Mouse (Mus musculus): ENCODE results near the gene Arih1.
A peak's percentile ranks its signal among the peaks of the same experiment; 100 is the strongest.
"Not testable (repeated sequence)": the region's sequence is repeated elsewhere in the genome, so short reads cannot be mapped to it uniquely, and the experiment has no call there.

Arih1 gene

DNA sequence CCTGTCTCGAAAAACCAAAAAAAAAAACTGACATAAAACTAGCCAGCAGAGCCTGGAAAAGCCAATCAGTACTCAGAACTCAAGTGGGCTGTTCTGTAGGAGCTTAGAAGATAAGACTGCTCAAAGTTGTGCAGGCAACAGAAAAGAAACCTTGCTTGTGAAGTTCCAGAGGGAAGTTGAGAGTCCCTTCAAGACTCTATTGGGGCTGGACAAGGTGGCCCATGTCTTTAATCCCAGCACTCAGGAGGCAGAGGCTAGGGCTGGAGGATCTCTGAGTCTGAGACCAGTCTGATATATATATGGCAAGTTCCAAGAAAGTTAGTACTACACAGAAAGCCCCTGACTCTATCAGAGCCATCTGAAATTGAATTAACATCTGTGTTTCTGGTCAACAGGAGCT lies 28.0 kb downstream of the Arih1 start:
- DNase-seq = no peak

DNA sequence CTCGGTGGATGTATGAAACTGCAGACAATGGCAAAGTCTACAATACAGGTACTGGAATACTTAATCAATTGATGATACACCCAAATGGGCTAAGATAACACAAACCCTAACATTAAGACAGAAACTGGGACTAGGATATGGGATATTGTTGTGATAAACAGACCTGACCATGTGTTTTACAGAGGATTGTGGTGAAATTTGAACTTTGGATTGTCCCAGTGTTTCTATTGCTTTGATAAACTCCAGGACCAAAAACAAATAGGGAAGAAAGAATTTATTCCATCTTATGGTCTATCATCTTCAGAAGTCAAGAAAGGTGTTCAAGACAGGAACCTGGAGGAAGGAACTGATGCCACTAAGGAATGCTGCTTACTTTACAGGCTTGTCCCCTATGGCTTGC lies 28.7 kb downstream of the Arih1 start:
- no peak for DNase-seq

DNA sequence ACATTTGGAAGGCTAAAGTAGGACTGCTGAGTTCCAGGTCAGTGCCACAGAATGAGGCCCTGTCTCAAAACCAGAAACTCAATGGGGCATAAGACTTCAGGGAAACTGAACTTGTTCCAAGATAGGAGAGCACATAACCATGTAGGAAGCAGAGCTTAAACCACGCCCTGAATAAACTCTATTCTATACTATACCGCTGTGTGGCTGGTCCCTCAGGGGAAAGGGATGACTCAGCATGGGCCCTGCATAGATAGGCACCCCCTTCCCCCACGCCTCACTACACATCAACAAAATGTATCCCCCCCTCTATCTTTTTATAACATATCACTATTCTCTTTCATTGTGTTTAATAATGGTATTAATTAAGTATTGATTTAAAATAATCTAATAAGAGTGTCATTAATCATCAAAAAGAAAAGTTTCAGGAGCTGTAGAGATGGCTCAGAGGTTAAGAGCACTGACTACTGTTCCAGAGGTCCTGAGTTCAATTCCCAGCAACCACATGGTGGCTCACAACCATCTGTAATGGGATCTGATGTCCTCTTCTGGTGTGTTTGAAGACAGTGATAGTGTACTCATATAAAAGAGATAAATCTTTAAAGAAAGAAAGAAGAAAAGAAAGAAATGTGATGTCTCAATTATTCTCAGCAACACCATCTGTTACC lies 30.9 kb downstream of the Arih1 start:
- DNase-seq = no peak

DNA sequence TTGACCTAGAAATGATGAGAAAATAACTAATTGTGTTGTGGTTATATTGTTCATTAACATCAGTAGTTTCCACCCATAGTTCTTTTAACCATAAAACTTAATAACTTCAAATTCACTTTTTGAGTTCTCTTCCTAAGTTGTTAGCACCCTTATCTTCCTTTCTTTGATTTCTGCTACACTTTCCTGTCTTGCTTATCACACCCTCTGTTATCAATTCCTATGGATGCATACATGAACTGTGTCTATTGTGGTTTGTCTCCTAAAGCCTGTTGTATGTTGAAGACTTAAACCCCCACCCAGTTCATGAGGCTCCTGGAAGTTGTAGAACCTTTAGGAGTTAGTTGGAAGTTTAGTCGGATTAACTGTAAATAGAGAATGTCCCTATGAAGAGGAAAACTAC lies 52.7 kb downstream of the Arih1 start:
- no peak for DNase-seq

DNA sequence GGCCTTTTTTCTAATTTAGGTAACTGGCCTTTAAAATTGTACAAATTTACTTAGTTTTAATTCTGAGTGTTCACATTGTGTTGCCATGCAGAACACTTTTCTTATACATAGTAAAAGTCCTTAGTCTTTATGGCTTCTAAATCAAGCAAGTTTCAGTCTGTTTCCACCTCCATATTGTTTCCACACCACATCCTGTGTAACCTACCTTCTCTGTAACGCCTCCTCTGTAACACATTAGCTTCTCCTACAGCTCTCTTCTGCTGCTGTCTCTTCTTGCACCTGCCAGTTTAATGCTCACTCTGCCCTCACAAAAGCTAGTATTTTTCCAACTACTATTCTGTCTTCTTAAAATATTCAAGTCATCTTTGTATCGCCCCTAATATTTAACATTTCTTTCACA lies 54.8 kb downstream of the Arih1 start:
- DNase-seq = no peak

DNA sequence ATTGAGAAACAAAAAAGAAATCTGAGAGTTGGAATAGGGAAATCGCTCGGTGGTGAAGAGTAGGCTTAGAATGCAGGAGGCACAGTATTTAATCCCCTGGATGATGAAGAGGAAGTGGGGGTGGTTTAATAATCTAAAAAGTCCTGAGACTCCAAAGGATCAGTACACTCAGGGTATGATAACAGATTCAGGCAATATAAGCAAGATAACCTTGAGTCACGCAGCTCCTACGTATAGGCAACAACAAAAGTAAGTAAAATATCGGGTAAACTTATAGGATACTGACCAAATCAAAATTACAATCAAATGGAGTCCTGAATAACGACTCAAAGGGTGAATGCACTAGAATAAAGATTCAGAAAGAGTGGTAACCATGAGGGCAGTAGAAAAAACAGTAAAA lies 65.9 kb downstream of the Arih1 start:
- no peak for DNase-seq

DNA sequence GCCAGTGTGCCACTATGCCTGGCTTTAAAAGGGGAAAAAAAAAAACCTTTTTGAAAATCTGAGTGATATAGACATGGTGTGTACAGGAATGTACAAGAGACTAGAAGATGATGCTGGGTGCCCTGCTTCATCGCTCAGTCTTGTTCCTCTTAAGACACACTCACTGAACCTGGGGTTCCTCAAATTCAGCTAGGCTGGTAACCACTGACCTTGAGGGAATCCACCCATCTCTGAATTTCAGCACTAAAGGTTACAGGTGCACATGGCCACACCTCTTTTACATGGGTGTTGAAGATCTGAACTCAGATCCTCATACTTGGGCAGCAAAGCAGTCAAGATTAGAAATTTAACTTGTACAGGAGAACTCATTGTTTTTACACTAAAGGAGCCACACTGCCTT lies 79.1 kb downstream of the Arih1 start:
- DNase-seq = no peak

DNA sequence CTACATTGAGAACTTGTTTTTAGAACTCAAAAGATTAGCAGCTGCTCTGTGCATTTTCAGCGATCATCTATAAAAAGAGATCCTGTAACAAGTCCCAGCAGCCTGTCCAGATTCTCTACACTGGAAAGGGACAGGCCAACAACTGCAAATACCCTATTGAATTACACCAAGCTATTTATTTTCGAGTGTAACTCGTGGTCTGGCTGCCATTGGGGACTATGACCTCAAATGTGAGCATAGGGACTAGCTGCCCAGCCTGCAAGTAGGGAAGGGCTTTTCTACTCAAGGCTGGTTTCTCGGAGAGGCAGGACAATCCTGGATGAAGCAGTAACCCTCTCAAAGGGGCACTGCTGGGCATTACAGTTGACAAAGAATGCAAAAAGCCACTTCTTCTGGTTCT lies 97.3 kb downstream of the Arih1 start:
- no peak for DNase-seq

DNA sequence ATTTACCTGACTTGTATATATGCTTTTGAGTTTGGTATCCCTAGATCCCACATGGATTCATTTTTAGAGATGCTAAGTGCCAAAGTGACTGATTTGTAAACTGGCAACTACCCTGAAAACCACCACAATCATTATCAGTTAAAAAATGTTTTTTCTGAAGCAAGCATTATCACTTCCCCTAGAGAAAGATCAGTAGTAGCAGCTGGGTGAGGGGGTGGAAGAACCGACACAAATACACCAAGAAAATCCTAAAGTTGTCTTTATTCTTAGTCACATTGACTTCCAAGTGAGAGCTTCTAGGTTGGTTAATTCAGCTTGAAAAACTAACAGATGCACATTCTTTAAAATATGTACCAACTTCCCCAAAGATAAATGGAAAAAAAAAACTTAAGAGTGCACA lies 98.1 kb downstream of the Arih1 start:
- no peak for DNase-seq

DNA sequence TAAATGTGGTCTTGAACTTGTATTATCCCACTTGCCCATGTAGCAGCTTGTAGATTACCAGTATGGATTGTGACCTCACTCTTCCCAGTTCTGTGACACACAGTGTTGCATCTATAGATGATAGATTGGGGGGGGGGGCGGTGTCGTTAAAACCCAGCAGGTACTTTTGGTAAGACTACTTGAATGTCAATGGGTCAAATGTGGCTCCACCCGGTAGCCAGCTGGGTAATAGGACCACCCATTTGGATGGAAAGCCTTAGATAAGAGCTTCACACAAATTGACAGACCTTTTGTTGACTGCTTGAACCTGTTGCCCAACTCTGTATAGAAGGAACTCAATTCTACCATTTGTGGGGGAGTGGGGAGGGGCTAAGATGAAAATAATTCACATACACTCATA lies 99.0 kb downstream of the Arih1 start:
- no peak for DNase-seq

DNA sequence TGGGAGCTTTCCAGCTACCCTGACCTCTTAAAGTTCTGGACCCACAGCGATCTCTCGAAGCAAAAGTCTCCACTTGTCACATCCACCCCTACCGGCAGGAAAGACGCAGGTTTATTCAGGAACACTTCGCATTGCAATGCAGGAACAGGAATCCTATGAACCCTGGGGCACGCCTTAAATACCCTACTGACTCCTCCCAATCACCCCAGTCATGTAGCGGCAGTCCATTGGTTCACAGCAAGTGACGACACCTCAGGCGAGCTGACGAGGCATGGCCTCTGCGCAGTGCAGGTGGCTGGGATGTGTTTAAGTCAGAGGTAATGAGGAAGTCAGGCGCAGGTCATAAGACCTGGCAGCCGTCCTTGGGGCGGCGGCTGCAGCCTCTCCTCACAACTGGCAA lies 110.8 kb downstream of the Arih1 start:
- no peak for DNase-seq

DNA sequence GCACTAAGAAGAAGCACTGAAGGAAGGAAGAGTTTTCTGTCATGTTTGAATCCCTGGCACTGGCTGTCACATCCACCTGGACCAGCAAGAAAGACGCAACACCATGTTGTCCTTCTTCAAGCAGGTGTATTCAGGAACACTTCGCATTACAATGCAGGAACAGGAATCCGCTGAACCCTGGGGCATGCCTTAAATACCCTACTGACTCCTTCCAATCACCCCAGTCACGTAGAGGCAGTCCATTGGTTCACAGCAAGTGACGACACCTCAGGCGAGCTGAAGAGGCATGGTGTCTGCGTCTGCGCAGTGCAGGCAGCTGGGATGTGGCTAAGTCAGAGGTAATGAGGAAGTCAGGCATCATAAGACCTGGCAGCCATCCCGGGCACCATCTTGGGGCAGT lies 116.8 kb downstream of the Arih1 start:
- DNase-seq = no peak

DNA sequence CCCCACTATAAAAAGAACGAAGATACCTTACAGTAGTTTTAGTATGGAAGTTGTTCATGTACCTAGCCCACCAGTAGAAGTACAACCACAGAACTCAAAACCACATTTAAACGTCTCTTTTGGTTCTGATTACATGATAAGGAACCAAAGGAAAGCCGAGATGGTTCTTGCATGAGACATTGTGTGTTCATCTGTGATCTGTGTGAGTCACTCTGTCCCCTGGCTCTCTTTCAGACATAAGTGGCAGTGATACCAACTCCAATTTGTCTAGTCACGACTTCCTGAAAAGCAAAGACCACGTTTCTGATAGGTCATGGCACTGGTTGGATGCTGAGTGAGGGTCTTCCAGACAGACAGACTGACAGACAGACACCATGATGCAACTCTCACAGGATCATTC lies 117.2 kb downstream of the Arih1 start:
- no peak for DNase-seq

DNA sequence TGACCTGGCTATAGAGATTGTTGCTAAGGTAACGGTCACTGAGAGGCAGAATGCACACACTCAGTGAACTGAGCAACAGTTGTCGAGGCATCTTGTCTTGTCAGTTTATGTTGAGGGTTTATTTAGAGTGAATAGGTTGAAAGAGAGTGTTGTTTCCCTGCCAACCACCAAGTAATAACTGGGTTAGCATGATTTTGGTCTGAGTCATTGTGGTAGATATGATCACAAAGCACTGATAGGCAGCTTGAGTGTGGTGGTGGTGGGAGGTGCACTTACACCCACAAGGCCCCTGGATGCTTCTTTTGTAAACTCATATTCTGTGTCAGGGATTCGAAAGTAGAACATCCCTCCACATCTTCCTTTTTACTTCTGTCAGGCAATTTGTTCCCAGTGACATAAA lies 125.9 kb downstream of the Arih1 start:
- DNase-seq = not testable (repeated sequence)

DNA sequence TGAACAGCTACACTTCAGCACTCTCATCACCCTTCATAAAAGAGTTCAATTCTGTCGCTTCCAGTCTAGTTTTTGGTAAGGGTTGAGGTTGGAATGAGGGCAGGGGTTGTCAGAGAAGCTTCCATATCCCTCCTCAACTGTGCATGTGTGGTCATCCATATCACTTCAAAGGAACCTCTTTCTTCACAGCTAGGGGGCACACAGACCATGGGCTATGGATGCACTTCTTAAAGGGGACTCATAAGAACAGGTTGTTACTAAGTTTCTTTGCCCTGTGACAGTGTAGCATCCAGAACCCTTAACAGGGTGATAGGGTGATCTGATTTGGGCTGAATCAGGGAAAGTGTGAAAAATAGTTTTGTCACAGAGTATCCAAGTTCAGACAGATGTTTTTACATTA lies 128.4 kb downstream of the Arih1 start:
- DNase-seq = not testable (repeated sequence)

DNA sequence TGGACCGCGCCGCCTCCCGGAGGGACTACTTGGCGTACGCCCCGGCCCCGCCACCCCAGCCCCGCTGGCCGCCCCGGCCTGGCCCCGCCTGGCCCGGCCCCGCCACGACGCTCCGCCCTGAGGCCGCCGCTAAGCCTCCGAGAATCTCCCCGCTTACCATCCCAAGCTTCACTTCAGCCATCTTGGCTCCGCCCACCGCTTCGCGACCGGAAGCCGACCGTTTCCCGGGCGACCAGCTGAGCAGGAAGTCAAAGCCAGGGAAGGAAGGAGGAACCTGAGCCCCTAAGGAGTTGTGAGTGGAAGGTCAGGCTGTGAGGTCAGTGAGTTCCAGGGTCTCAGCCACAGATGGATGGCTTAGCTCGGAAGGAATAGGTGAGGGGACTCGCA lies 133.2 kb downstream of the Arih1 start, which contains the start of gene Bbs4:
TSS of gene Bbs4 (minus strand) at position 256 of the 387 bp plus-strand sequence.
- peak; percentile 88 for DNase-seq

DNA sequence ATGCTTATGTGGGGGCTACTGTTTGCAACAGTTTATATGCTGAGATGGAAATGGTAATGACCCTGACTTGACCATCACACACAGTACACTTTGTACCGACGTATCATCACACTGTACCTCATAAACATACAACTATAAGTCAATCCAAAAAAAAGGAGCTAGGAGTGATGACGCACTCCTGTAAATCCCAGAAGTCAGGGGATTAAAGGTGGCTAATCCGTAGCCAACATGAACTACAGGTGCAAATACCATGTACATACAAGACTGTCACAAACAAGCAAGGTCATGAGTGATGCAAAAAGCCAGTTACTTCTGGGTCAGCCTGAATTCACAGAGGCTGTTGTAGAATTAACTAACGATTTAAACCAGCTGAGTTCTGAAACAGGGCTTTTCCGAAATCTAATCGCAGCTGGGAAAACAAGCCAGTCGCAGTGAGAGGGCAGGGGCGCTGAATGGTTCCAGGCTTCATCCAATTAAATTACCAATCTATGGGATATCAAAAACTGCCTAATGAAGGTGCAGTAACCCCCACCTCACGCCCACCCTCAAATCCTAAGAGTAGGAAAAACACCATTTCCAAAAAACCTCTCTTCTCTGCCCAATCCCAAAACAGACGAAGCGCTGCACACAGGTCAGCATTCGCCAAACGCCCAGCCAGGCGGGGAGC lies 133.7 kb downstream of the Arih1 start:
- DNase-seq = no peak

DNA sequence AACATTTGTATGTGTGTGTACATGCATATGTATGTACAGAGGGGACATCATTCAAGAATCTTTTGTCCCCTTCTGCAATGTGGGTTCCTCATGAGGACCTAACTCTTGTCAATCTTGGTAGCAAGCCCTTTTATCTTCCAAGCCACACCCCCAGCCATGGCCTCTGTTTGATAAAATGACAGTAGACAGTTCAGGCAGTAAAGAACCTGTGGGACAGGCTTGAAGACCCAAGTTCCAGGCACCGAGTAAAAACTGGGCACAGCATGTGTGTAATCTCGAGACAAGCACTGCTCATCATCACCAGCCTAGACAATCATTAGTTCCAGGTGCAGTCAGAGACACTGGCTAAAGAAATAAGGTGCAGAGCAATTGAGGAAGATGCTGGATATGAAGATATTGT lies 140.2 kb downstream of the Arih1 start:
- no peak for DNase-seq

DNA sequence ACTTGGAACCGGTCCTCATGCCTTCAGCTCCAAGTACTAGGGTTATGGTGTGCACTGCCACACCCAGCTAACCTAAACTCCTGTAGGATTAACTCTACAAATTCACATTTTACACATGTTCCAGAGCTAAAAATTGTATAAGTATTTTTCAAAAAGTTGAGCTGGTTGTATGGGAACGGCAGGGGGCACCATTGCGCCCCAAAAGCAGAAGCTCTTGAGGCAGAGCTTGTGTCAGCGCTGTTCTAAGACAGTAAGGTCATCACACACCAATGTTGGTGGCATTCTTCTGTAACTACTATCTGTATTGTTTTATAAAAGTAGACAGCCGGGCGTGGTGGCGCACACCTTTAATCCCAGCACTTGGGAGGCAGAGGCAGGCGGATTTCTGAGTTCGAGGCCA lies 146.4 kb downstream of the Arih1 start:
- DNase-seq = no peak

DNA sequence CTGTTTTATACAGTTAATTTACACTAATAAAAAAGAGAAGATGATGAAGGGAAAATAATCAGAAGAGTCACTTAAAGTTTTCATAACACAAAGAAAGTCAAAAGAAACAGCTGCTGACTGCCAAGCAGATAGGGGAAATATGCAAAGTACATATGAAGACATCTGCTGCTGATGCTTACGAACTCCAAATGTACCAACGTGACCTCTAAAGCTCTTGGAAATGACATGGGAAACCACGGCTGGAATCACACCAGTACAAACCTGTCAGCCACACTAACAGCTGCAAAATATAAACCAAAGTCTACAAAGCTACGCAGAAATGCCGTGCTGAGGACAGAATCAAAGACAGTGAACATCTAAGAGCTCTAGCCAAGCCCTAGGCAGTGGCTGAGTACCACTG lies 147.3 kb downstream of the Arih1 start:
- DNase-seq = no peak

DNA sequence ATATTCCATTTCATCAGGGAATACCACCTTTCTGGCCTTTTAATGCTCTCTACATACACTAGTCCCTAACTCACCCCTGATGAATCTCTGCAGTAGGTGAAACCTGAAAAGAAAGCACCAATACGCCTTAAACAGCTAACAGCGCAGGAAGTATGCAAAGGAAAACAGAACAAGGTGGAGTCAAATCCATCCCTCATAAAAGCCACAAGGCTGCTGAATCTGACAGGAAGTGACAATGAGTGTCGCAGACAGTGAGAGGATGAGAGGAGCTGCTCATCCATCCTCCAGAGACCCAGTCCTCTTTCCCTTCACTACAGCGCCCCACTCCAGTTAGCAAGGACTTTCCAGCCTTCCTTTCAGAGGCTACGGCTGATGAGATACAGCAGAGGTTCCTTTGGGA lies 148.0 kb downstream of the Arih1 start:
- DNase-seq = no peak
